Mouse (Mus musculus): ENCODE data around the gene Mybph. TPM values are rescaled to one million over a fixed set of nuclear protein-coding genes. Genes with fewer than 3 reads are reported as not detected.

Mybph gene
- polyA plus RNA-seq, 1 experiment from 2014 or later = 0.17 TPM

GRCm38 (mm10) chr1:134215751-134216628 lies 22.7 kb downstream of the Mybph start:
- Histone ChIP-seq H3K27ac (ENCODE audit: low read length) (peak overlapping the region; percentile 61; the same call in 1 of the 2 replicates), H3K4me1 (ENCODE audit: control insufficient read depth, insufficient read depth, low read length) (peaks cover 21% of the 10 kb centered on the region), H3K4me3 (ENCODE audit: low read length) (no peak overlapping the region), H3K9me3 (ENCODE audit: control insufficient read depth, low read length) (no peaks in the 10 kb centered on the region), H3K9ac (ENCODE audit: low read depth, low read length) (no peak overlapping the region; the same call in 1 of the 2 replicates), H3K27me3 (replicated peaks; ENCODE audit: control insufficient read depth, insufficient read depth, low read length) (no peaks in the 10 kb centered on the region), H3K4me2 (ENCODE audit: low read depth, low read length) (no peak overlapping the region), H3K36me3 (ENCODE audit: control insufficient read depth, insufficient read depth, low read length) (no peaks in the 10 kb centered on the region)
- 35% methylated on average over 11 of the region's 11 CpGs for WGBS
- 0 out of 2 replicates have a peak, but pooled peaks have one; percentile 14 for ATAC-seq

- H3K36me3 ChIP-seq (ENCODE audit: control insufficient read depth, insufficient read depth, low read length) = no peaks in the 10 kb centered on the region
- no peaks in the 10 kb centered on the region for H3K9me3 ChIP-seq (ENCODE audit: control insufficient read depth, low read length)
- H3K27me3 ChIP-seq (replicated peaks; ENCODE audit: control insufficient read depth, insufficient read depth, low read length) = no peaks in the 10 kb centered on the region
- H3K4me1 ChIP-seq (ENCODE audit: control insufficient read depth, insufficient read depth, low read length) = peaks cover 18% of the 10 kb centered on the region
- no peak overlapping the region for H3K9ac ChIP-seq (ENCODE audit: low read depth, low read length)
- H3K4me2 ChIP-seq (ENCODE audit: low read depth, low read length) = no peak overlapping the region
- 69% methylated on average over 2 of the region's 2 CpGs for WGBS
- ATAC-seq = 0 out of 2 replicates have a peak, but pooled peaks have one; percentile 15
- H3K4me3 ChIP-seq (ENCODE audit: low read length) = no peak overlapping the region
- peak overlapping the region; percentile 57; the same call in 1 of the 2 replicates for H3K27ac ChIP-seq (ENCODE audit: low read length)
Observed at GRCm38 (mm10) chr1:134216629-134216971, 23.4 kb downstream of the Mybph start.

DNA sequence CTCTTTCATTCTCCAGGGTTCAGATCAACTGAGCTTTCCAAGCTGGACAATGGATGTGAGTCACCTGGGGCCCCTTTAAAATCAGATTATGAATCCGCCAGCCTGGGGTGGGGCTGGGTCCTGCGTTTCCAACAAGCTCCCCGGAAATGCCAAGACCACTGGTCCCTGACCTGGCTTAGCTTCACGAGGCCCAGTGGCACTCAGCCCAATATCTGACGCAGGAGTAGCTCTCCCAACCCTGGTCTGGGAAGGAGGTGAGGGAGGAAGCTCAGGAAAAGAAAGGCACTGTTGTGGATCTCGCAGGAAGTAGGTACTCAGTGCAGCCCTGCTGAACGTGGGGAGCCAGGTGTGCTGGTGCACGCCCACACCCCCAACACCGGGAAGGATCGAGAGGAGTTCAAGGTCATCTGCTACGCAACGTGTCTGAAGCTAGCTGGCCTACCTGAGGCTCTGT lies 23.8 kb downstream of the Mybph start:
- H3K9me3 ChIP-seq (ENCODE audit: control insufficient read depth, low read length) = no peaks in the 10 kb centered on the region
- 43% methylated on average over 12 of the region's 12 CpGs for WGBS
- no peak overlapping the region for H3K4me3 ChIP-seq (ENCODE audit: low read length)
- H3K4me2 ChIP-seq (ENCODE audit: low read depth, low read length) = no peak overlapping the region
- peaks cover 20% of the 10 kb centered on the region for H3K4me1 ChIP-seq (ENCODE audit: control insufficient read depth, insufficient read depth, low read length)
- H3K27ac ChIP-seq (ENCODE audit: low read length) = peak overlapping the region; percentile 92
- peak; percentile 86 for ATAC-seq
- no peaks in the 10 kb centered on the region for H3K36me3 ChIP-seq (ENCODE audit: control insufficient read depth, insufficient read depth, low read length)
- peak overlapping the region; percentile 37 for H3K9ac ChIP-seq (ENCODE audit: low read depth, low read length)
- H3K27me3 ChIP-seq (replicated peaks; ENCODE audit: control insufficient read depth, insufficient read depth, low read length) = no peaks in the 10 kb centered on the region

- Histone ChIP-seq H3K4me2 (ENCODE audit: low read depth, low read length) (no peak overlapping the region), H3K4me1 (ENCODE audit: control insufficient read depth, insufficient read depth, low read length) (peaks cover 25% of the 10 kb centered on the region), H3K27me3 (replicated peaks; ENCODE audit: control insufficient read depth, insufficient read depth, low read length) (no peaks in the 10 kb centered on the region), H3K4me3 (ENCODE audit: low read length) (no peak overlapping the region), H3K9ac (ENCODE audit: low read depth, low read length) (no peak overlapping the region), H3K9me3 (ENCODE audit: control insufficient read depth, low read length) (no peaks in the 10 kb centered on the region), H3K27ac (ENCODE audit: low read length) (peak overlapping the region; percentile 92; the same call in 1 of the 2 replicates), H3K36me3 (ENCODE audit: control insufficient read depth, insufficient read depth, low read length) (no peaks in the 10 kb centered on the region)
- WGBS = 84% methylated on average over 3 of the region's 3 CpGs
- no peak for ATAC-seq
Observed at GRCm38 (mm10) chr1:134217942-134218341, 24.7 kb downstream of the Mybph start.

GRCm38 (mm10) chr1:134219608-134220007 lies 26.4 kb downstream of the Mybph start:
- no peak for ATAC-seq
- H3K4me2 ChIP-seq (ENCODE audit: low read depth, low read length) = no peak overlapping the region
- no peaks in the 10 kb centered on the region for H3K27me3 ChIP-seq (replicated peaks; ENCODE audit: control insufficient read depth, insufficient read depth, low read length)
- H3K9ac ChIP-seq (ENCODE audit: low read depth, low read length) = no peak overlapping the region
- H3K36me3 ChIP-seq (ENCODE audit: control insufficient read depth, insufficient read depth, low read length) = no peaks in the 10 kb centered on the region
- H3K4me3 ChIP-seq (ENCODE audit: low read length) = no peak overlapping the region
- H3K9me3 ChIP-seq (ENCODE audit: control insufficient read depth, low read length) = no peaks in the 10 kb centered on the region
- H3K27ac ChIP-seq (ENCODE audit: low read length) = no peak overlapping the region
- WGBS = 88% methylated on average over 5 of the region's 5 CpGs
- H3K4me1 ChIP-seq (ENCODE audit: control insufficient read depth, insufficient read depth, low read length) = peaks cover 16% of the 10 kb centered on the region

DNA sequence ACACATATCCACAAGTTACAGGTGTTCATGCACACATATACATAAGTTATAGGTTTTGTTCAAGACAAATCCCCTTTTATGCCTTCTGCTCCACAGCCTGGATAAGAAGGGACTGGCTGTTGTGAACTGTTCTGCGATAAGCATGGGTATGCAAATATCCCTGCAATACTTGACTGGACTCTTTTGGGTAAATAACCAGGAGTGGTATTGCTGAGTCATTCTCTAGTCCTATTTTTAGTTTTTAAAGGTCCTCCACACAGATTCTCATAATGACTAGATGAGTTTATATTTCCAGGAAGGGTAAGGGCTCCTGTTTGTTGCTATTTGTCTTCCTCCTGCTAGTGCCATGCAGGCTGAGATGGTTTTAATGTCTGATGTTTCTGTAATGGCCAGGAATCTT lies 27.9 kb downstream of the Mybph start:
- no peak overlapping the region for H3K27ac ChIP-seq (ENCODE audit: low read length)
- no peak for ATAC-seq
- peaks cover 9% of the 10 kb centered on the region for H3K4me1 ChIP-seq (ENCODE audit: control insufficient read depth, insufficient read depth, low read length)
- H3K4me2 ChIP-seq (ENCODE audit: low read depth, low read length) = no peak overlapping the region
- H3K9me3 ChIP-seq (ENCODE audit: control insufficient read depth, low read length) = no peaks in the 10 kb centered on the region
- H3K36me3 ChIP-seq (ENCODE audit: control insufficient read depth, insufficient read depth, low read length) = no peaks in the 10 kb centered on the region
- no peak overlapping the region for H3K4me3 ChIP-seq (ENCODE audit: low read length)
- WGBS = 74% methylated on average over 1 of the region's 1 CpGs
- H3K27me3 ChIP-seq (replicated peaks; ENCODE audit: control insufficient read depth, insufficient read depth, low read length) = no peaks in the 10 kb centered on the region
- no peak overlapping the region for H3K9ac ChIP-seq (ENCODE audit: low read depth, low read length)

GRCm38 (mm10) chr1:134222122-134223055 lies 29.1 kb downstream of the Mybph start:
- WGBS = 50% methylated on average over 8 of the region's 8 CpGs
- H3K27ac ChIP-seq (ENCODE audit: low read length) = no peak overlapping the region
- no peak overlapping the region for H3K4me3 ChIP-seq (ENCODE audit: low read length)
- H3K4me1 ChIP-seq (ENCODE audit: control insufficient read depth, insufficient read depth, low read length) = peaks cover 11% of the 10 kb centered on the region
- H3K9ac ChIP-seq (ENCODE audit: low read depth, low read length) = no peak overlapping the region
- no peaks in the 10 kb centered on the region for H3K9me3 ChIP-seq (ENCODE audit: control insufficient read depth, low read length)
- ATAC-seq = peak; percentile 24; the same call in 1 of the 2 replicates
- no peaks in the 10 kb centered on the region for H3K27me3 ChIP-seq (replicated peaks; ENCODE audit: control insufficient read depth, insufficient read depth, low read length)
- H3K36me3 ChIP-seq (ENCODE audit: control insufficient read depth, insufficient read depth, low read length) = no peaks in the 10 kb centered on the region
- no peak overlapping the region for H3K4me2 ChIP-seq (ENCODE audit: low read depth, low read length)

- Histone ChIP-seq H3K4me3 (ENCODE audit: low read length) (no peak overlapping the region), H3K27me3 (replicated peaks; ENCODE audit: control insufficient read depth, insufficient read depth, low read length) (no peaks in the 10 kb centered on the region), H3K9me3 (ENCODE audit: control insufficient read depth, low read length) (no peaks in the 10 kb centered on the region), H3K36me3 (ENCODE audit: control insufficient read depth, insufficient read depth, low read length) (no peaks in the 10 kb centered on the region), H3K27ac (ENCODE audit: low read length) (no peak overlapping the region), H3K4me1 (ENCODE audit: control insufficient read depth, insufficient read depth, low read length) (peaks cover 11% of the 10 kb centered on the region), H3K9ac (ENCODE audit: low read depth, low read length) (no peak overlapping the region), H3K4me2 (ENCODE audit: low read depth, low read length) (no peak overlapping the region)
- no peak for ATAC-seq
- whole genome bisulfite sequencing = 84% methylated on average over 12 of the region's 12 CpGs
Observed at GRCm38 (mm10) chr1:134224649-134225227, 31.5 kb downstream of the Mybph start.

GRCm38 (mm10) chr1:134225375-134225774 lies 32.1 kb downstream of the Mybph start:
- ATAC-seq = no peak
- 93% methylated on average over 5 of the region's 5 CpGs for WGBS

More at GRCm38 (mm10) chr1:134225375-134225774, 32.1 kb downstream of the Mybph start:
- no peak overlapping the region for H3K9ac ChIP-seq (ENCODE audit: low read depth, low read length)
- H3K36me3 ChIP-seq (ENCODE audit: control insufficient read depth, insufficient read depth, low read length) = no peaks in the 10 kb centered on the region
- H3K9me3 ChIP-seq (ENCODE audit: control insufficient read depth, low read length) = no peaks in the 10 kb centered on the region
- H3K4me2 ChIP-seq (ENCODE audit: low read depth, low read length) = no peak overlapping the region
- H3K4me1 ChIP-seq (ENCODE audit: control insufficient read depth, insufficient read depth, low read length) = peaks cover 11% of the 10 kb centered on the region
- no peak overlapping the region for H3K27ac ChIP-seq (ENCODE audit: low read length)
- no peaks in the 10 kb centered on the region for H3K27me3 ChIP-seq (replicated peaks; ENCODE audit: control insufficient read depth, insufficient read depth, low read length)
- no peak overlapping the region for H3K4me3 ChIP-seq (ENCODE audit: low read length)

Data from intestine, embryonic 16.5 days (tissue).